Comparison of ENCODE assay signal across 35 mouse cellular contexts in genomic region chr17:61313424-61313823, GRCm38 (mm10).
"Had no signal": no experiment of that assay in that cellular context is flagged by ENCODE, and none has a peak within 500 bp of the region (broad histone marks: within the 10 kb centered on the region; RNA-seq: fewer than 3 reads in every experiment).

No protein-coding gene starts in this region.

- H3K4me3 ChIP-seq: heart, embryonic 10.5 days; heart, embryonic 12.5 days; heart, embryonic 13.5 days; heart, embryonic 15.5 days; hindbrain, embryonic 10.5 days; hindbrain, embryonic 12.5 days; hindbrain, embryonic 13.5 days; hindbrain, embryonic 15.5 days; intestine, embryonic 15.5 days; kidney, embryonic 15.5 days; layer of hippocampus, adult 2 months had no signal

- H3K9ac ChIP-seq: heart, embryonic 12.5 days; heart, embryonic 13.5 days; heart, embryonic 15.5 days; hindbrain, embryonic 12.5 days; hindbrain, embryonic 13.5 days; hindbrain, embryonic 14.5 days; hindbrain, embryonic 15.5 days; intestine, embryonic 15.5 days; kidney, embryonic 15.5 days had no signal

- ATAC-seq: hindbrain, embryonic 16.5 days; hindbrain, postnatal 0 days; inflammation-experienced regulatory T-cells, adult 6 months; intestine, embryonic 15.5 days; intestine, embryonic 16.5 days; intestine, postnatal 0 days had no signal

- H3K27ac ChIP-seq: heart, embryonic 10.5 days; heart, embryonic 13.5 days; heart, embryonic 15.5 days; hindbrain, embryonic 10.5 days; hindbrain, embryonic 12.5 days; hindbrain, embryonic 13.5 days; hindbrain, embryonic 14.5 days; hindbrain, embryonic 15.5 days; hindbrain, postnatal 0 days; intestine, embryonic 15.5 days; kidney, embryonic 15.5 days; kidney, postnatal 0 days; layer of hippocampus, adult 2 months had no signal

- H3K4me2 ChIP-seq: heart, embryonic 11.5 days; heart, embryonic 12.5 days; heart, embryonic 13.5 days; heart, embryonic 15.5 days; hindbrain, embryonic 12.5 days; hindbrain, embryonic 13.5 days; hindbrain, embryonic 14.5 days; hindbrain, embryonic 15.5 days; intestine, embryonic 15.5 days; kidney, embryonic 15.5 days had no signal

- H3K9me3 ChIP-seq: heart, embryonic 10.5 days; heart, embryonic 13.5 days; heart, embryonic 15.5 days; hindbrain, embryonic 10.5 days; hindbrain, embryonic 12.5 days; hindbrain, embryonic 13.5 days; hindbrain, embryonic 15.5 days; intestine, embryonic 15.5 days; kidney, embryonic 15.5 days had no signal

- H3K36me3 ChIP-seq: heart, embryonic 10.5 days; heart, embryonic 12.5 days; heart, embryonic 13.5 days; heart, embryonic 15.5 days; hindbrain, embryonic 10.5 days; hindbrain, embryonic 12.5 days; hindbrain, embryonic 13.5 days; hindbrain, embryonic 15.5 days; intestine, embryonic 15.5 days; kidney, embryonic 15.5 days had no signal

- H3K4me1 ChIP-seq: heart, embryonic 10.5 days; heart, embryonic 12.5 days; heart, embryonic 13.5 days; heart, embryonic 15.5 days; hindbrain, embryonic 10.5 days; hindbrain, embryonic 12.5 days; hindbrain, embryonic 13.5 days; hindbrain, embryonic 15.5 days; intestine, embryonic 15.5 days; kidney, embryonic 15.5 days had no signal

- H3K27me3 ChIP-seq: heart, embryonic 12.5 days; heart, embryonic 13.5 days; heart, embryonic 15.5 days; hindbrain, embryonic 12.5 days; hindbrain, embryonic 13.5 days; hindbrain, embryonic 15.5 days; intestine, embryonic 15.5 days; kidney, embryonic 15.5 days had no signal

- DNase-seq: heart, postnatal 10 days; heart, postnatal 14 days; heart, postnatal 36 days; heart, postnatal 4 days; kidney, adult 11 months; kidney, adult 18-20 months; kidney, adult 2 months; kidney, adult 8-10 months; kidney, adult 9 months; kidney, postnatal 10 days; kidney, postnatal 14 days; kidney, postnatal 25 days; kidney, postnatal 36 days; kidney, postnatal 4 days; layer of hippocampus, adult 9-11 months; layer of hippocampus, postnatal 36 days had no signal
